Mouse (Mus musculus): ENCODE measurements around the gene Gm9945.

Gm9945 gene

DNA sequence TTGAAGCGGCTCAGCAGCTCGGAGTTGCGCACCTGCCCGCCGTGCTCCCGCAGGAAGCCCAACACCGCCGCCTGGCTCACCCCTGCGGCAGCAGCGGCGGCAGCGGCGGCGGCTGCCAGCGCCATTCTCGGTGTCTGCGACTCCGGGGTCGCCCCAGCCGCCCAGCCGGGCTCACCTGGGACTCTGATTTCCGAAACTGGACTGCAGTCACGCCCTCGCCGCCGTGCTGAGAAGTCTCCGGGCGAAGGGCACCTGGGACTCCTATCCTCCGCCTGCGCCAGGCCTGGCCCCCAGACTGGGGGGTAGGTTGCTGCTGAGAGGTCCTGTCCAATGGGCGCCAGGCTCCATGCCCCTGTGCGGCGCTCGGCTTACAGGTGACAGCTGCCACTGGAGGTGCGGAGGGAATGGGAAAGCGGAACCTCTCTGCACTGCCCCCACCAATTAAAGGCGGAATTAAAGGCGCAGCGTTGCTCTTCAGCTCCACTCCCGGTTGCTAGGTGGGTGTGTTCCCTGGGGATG, at the start of gene Gm9945, which contains the start of gene Sowaha:
Gene Gm9945 (plus strand): TSS at position 384 of the 519 bp plus-strand sequence.
Gene Sowaha (minus strand): TSS at position 492 of the 519 bp plus-strand sequence.
- peak in 1 of 2 experiments; percentile 70 for DNase-seq (ENCODE audit: low spot score in 2 of 2)

DNA sequence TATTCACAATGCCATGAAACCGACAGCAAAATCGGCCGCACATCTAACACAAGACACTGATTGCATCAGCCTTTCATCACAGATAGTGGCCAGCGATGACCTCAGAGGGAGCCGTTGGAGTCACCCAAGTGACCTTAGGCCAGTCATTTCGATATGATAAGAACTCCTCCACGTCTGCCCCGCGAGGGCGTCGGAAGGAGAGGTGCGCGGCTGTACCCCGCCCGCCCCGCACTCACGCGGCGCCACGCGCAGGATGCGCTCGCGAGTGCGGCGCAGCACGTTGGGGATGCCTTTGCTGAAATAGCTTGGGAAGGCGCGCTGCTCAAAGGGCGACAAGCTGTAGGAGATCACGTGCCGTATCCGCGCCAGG, 49.7 kb upstream of the Gm9945 start:
- DNase-seq (ENCODE audit: low spot score in 2 of 2): no peak

- DNase-seq (ENCODE audit: low spot score in 2 of 2): peak; percentile 98 to 99
These were observed 49.2 kb upstream of the Gm9945 start, which contains the start of the genes Uqcrq and Gdf9 for GRCm38 (mm10) chr11:53430670-53431346. TSS of gene Uqcrq (minus strand) at chr11:53430831. TSS of gene Gdf9 (plus strand) at chr11:53431023.

DNA sequence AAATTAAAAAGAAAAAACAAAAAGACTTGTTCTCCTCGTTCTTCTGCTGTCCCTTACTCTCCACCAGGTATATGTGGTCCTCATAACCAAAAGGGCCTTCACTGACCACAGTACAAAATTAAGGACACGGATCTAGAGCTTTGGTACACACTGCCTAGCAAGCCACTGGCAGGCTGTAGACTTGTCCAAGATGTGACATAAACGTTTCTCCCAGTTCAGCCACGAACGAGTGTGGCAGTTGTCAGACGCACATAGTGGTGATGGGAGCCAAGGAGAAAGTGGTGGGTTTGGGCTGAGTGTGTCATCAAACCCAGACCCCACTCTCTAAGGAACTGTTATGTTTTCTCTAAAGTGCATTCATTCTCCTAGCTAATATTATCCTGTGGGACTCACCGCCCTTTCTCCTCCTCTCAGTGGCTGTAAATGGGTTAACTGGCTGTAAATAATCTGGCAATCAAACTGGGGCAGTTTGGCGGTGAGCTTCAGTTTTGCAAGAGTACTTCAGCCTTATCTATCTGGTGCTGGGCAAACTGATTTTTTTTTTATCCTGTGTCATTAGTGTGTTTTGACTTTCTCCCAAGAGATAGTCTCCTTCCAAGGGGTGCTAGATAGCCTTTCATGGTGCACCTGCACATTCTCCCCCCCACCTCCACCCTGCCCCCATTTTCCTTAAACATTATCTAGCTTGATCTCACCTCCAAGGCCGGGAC, 48.5 kb upstream of the Gm9945 start:
- peak in 1 of 2 experiments; percentile 66 for DNase-seq (ENCODE audit: low spot score in 2 of 2)

GRCm38 (mm10) chr11:53433057-53433456, 46.9 kb upstream of the Gm9945 start:
- DNase-seq (ENCODE audit: low spot score in 2 of 2): no peak

DNA sequence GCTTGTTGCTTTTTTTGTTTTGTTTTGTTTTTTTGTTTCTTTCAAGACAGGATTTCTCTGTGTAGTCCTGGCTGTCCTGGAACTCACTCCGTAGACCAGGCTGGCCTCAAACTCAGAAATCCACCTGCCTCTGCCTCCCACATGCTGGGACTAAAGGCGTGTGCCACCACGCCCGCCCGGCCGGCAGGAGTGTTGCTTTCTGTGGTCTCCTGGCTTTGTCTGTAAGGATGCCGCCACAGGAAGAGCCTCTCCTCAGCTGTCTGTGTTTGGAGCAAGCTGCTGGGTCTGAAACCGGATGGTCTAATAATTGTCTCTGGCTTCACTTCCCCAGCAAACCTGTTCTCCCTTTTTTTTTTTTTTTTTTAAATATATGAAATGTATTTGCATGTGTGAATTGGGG, 44.5 kb upstream of the Gm9945 start:
- DNase-seq (ENCODE audit: low spot score in 2 of 2): no peak

GRCm38 (mm10) chr11:53436338-53436737, 43.6 kb upstream of the Gm9945 start:
- DNase-seq (ENCODE audit: low spot score in 2 of 2): no peak

GRCm38 (mm10) chr11:53441921-53442320, 38.0 kb upstream of the Gm9945 start:
- DNase-seq (ENCODE audit: low spot score in 2 of 2): no peak

- peak in 1 of 2 experiments; percentile 31 for DNase-seq (ENCODE audit: low spot score in 2 of 2)
These were observed 36.1 kb upstream of the Gm9945 start for GRCm38 (mm10) chr11:53443861-53444260.

GRCm38 (mm10) chr11:53445562-53445961, 34.4 kb upstream of the Gm9945 start:
- no peak for DNase-seq (ENCODE audit: low spot score in 2 of 2)

DNA sequence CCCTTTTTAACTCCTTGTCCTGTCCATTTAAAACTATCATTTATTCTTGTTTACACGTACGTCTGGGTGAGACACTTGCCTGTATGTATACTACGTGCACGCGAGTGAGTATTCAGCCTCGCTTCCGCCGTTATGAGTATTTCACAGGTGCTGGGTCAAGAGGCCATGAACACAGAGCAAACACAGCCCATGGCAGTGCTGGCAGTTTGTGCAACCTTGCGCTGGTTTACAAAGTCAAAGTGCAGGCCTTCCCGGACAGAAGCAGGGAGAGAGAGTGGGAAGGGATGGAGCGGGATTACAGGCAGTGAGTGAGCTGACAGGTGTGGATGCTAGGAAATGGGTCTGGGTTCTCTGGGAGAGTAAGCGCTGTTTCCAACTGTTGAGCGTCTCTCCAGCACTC, 33.8 kb upstream of the Gm9945 start:
- no peak for DNase-seq (ENCODE audit: low spot score in 2 of 2)

DNA sequence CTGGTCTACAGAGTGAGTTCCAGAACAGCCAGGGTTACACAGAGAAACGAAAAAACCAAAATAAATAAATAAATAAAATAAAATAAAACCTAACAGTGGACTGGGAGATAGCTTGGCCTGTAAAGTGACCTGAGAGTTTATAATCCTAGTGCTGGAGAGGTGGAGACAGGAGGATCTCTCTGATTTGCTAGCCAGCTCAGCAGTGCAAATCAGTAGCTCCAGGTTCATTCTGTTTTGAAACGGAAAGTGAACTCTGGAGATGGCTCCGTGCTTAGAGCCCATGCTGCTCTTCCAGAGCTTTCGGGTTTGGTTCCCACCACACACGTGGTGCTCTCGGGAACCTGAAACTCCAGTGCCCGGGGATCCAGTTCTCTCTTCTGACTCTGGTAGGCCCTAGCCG, 32.0 kb upstream of the Gm9945 start:
- DNase-seq (ENCODE audit: low spot score in 2 of 2): no peak

DNA sequence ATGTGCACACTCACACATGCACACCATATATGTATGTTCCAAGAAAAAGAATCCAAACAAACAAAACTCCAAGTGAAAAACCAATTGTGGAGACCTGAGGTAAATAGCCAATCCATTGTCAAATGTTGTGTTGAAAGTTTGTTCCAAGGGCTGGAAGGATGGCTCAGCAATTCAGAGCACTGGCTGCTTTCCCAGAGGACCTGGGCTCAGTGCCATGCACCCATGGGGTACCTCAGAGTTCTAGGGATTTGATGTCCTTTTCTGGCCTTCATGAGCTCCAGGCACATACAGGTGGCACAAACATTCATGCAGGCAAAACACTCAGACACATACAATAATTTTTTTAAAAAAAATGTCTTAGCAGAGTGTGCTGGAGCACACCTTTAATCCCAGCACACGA, 31.4 kb upstream of the Gm9945 start:
- no peak for DNase-seq (ENCODE audit: low spot score in 2 of 2)

GRCm38 (mm10) chr11:53450070-53450705, 29.8 kb upstream of the Gm9945 start:
- no peak for DNase-seq (ENCODE audit: low spot score in 2 of 2)

GRCm38 (mm10) chr11:53451361-53451760, 28.6 kb upstream of the Gm9945 start:
- DNase-seq (ENCODE audit: low spot score in 2 of 2): no peak

- DNase-seq (ENCODE audit: low spot score in 2 of 2): no peak
These were observed 27.6 kb upstream of the Gm9945 start for GRCm38 (mm10) chr11:53452396-53452795.

DNA sequence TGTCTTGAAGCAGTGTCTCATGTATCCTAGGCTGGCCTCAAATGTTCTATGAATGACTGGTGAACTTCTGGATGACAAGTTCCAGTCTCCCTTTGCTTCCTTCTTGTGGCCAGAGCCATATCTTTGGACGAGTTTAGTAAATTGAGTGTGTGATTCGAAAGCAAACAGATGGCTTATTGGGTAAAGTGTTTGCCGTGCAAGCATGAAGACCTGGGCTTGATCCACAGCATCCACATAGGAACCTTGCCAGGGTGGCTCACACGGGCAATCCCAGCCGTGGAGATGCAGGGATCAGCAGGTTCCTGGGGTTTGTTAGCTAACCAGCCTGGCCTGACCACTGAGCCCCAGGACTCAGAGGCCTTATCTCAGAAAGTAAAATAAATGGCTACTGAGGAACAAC, 26.9 kb upstream of the Gm9945 start:
- DNase-seq (ENCODE audit: low spot score in 2 of 2): no peak

DNA sequence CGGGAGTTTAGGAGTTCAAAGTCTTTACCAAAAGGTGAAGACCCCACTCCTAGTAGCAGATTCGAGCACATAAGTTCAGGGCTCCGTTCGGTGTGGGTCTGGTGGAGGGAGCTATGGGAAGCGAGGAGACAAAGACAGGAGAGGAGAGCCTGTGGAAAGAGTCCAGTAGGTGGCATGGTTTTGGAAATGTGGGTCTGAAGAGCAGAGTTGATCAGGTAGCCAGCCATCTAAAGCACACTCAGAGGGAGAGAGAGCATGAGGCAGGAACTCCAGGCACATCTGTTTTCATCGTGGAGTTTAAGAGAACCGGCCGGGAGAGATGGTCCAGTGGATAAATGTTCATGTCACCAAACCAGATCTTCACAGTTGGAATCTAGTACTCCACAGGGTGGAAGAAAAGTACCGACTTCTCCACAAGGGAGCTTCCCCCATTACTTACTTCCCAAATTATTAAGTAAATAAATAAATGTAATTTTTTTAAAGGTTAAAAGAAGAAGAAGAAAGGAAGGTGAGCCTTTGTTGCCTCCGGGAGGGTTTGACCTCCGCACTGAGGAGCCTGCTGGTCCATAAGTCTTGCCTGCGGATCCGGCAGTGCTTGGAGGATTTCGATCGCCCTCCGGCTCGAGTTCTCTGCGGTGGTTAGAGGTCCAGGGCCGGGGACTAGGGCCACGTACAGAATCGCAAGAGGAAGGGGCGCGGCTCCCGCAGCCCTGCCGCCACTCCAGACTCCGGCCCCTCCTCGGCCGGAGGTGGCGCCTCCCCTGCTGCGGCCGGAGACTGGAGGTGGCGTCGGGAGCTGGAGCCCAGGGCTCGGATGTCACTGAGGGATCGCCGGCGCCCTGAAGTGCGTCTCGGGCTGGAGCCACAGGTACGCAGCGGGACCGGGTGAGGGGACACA, 23.2 kb upstream of the Gm9945 start, which contains the start of the genes Gm10447 and Shroom1:
Gene Gm10447 (minus strand): TSS at position 637 of the 898 bp plus-strand sequence.
Gene Shroom1 (plus strand): TSS at position 732 of the 898 bp plus-strand sequence.
- DNase-seq (ENCODE audit: low spot score in 2 of 2): no peak

DNA sequence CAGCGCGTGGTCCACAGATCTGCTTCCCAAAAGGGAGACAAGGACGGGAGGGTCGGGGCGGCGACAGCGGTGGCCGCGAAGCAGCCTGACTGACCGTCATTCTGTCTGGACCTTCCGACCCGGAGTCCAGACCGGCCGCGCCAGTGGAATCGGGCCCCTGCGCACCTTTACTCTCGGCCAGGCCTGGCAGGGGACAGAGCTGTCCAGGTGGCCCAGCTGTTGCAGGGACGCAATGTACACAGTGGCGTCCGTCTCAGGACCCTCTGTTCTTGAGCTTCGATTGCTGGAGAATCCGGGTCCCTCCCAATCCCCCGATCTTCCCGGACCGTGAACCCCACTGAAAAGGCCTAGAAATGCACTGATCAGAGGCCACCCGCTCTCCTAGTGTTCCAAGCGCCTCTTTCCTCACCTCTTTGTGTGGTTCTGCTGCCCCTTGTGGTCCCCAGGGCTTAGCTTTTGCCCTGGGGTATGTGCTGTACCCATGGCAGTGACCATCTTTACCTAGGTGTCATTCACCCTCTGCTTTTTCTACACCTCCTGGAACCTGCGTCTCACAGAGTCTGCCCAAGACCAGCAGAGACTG, 22.5 kb upstream of the Gm9945 start:
- DNase-seq (ENCODE audit: low spot score in 2 of 2): no peak

DNA sequence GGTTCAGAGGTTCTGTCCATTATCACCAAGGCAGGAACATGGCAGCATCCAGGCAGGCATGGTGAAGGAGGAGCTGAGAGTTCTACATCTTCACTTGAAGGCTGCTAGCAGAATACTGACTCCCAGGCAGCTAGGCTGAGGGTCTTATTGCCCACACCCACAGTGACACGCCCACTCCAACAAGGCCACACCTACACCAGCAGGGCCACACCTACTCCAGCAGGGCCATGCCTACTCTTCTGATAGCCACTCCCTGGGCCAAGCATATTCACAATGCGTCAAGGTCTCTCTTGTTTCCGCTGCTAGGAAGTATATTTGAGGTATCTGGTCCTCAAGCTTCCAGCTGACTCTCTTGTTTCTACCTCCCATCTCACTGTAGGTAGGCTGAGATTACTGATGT, 21.0 kb upstream of the Gm9945 start:
- DNase-seq (ENCODE audit: low spot score in 2 of 2): no peak

DNA sequence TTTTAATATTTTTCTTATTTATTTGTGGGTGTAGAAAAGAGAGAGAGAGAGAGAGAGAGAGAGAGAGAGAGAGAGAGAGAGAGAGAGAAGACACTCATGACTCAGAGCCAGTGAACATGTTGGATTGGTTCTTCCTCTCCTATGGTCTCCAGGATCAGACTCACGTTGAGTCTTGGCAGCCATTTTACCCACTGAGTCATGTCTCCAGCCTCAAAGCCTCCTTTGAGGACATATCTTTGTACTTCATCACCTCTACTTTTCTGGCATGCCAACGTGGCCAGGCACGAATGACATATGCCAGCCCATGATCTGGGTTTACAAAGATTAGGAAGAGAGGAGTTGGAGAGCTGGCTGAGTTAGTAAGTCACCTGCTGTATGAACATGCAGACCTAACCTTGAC, 19.8 kb upstream of the Gm9945 start:
- no peak for DNase-seq (ENCODE audit: low spot score in 2 of 2)
